Mouse (Mus musculus) neural tube, embryonic 10.5 days (tissue): ENCODE data around the gene Zdbf2.

Experiments
- DNase-seq: peaks from one replicate; pipeline ENCODE4 v3.0.0-alpha.2; 2017; ENCODE audit warnings: low spot score; ENCODE audit errors: extremely low spot score

Zdbf2 gene

DNA sequence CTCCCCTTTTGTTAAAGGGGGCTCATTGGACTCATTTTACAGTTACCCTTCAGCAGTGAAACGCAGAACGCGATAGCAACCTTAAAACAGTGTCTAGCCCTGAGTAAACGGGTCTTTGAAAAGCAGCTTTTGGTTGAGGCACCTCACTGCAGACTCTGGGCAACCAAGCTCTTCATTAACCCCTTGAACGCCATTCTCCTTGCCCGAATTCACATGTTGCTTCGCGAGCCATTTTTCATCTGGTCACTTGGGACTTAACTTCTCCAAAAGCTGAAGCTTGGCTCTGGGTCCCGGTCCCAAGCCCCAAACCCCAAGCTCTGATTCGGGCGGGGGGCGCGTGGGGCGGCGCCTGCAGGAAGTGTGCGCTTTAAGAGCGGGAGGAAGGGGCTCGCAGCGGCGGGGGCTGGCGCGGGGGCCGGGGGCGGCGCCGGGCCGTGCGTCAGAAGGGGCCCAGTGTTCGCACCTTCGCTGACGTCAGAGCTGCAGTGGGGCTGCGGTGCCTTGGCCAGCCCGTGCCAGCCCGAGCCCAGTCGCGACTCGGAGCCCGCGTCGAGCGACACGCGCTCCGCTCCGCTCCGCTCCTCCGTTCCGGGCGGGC is at the start of gene Zdbf2:
Gene Zdbf2 (plus strand): TSS at position 525 of the 598 bp plus-strand sequence.
- peak; percentile 78 for DNase-seq

GRCm38 (mm10) chr1:63225009-63225408 is 48.1 kb upstream of the Zdbf2 start:
- no peak for DNase-seq

DNA sequence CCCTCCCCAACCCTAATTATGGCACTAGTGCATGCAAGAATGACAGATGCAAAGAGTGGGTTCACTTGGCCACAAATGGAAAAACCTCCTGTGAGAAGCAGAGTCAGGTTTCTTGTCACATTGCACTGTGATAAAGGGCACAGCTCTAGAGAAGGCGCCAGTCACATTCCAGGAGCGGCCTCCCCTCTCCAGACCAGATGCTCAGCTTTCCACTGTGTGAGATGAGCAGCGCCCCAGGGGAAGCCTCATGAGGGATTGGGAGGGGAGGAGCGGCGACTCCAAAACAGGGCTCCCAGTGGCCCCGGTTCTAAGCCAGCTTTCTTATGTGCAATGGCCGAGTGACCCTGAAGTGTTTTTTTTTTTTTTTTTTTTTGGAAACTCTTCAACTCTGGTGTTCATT is 47.2 kb upstream of the Zdbf2 start:
- DNase-seq, result peak; percentile 40

GRCm38 (mm10) chr1:63227241-63227640 is 45.8 kb upstream of the Zdbf2 start:
- no peak for DNase-seq

GRCm38 (mm10) chr1:63237371-63237770 is 35.7 kb upstream of the Zdbf2 start:
- DNase-seq, result no peak

DNA sequence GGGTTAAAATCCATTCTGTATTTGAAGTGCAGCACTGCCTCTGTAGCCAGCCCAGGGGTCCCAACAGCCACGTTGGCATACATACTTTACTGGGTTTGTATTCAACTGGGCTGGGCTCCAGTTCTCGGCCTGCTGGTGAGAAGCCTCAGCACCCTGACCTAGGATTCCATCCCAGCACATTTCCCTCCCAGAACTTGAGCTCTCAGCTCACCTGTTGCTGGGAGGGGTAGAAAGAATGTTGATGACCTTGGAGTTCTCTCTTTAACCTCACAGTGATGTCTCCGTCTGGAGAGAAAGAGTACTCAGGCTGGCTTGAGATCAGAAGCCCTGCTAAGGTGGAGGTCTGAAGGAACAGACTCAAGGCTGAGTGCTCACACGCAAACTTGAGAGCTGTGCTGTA is 33.8 kb upstream of the Zdbf2 start:
- no peak for DNase-seq

DNA sequence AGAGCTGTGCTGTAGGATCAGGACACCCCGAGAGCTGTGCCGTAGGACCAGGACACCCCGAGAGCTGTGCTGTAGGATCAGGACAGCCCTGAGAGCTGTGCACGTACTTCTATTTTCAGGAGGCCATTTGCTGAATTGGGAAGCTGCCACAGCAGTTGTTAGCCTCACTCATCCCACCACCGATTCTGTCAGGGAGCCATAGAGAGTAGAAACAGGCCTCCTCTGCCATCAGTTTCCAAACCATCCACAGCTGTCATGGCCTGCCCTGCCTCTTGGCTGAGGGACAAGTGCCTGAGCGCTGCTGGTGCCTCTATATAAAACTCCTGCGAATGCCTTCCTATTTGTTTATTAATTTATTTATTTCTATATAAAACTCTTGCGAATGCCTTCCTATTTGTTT is 33.3 kb upstream of the Zdbf2 start:
- no peak for DNase-seq

GRCm38 (mm10) chr1:63243854-63244253 is 29.2 kb upstream of the Zdbf2 start:
- DNase-seq, result no peak

DNA sequence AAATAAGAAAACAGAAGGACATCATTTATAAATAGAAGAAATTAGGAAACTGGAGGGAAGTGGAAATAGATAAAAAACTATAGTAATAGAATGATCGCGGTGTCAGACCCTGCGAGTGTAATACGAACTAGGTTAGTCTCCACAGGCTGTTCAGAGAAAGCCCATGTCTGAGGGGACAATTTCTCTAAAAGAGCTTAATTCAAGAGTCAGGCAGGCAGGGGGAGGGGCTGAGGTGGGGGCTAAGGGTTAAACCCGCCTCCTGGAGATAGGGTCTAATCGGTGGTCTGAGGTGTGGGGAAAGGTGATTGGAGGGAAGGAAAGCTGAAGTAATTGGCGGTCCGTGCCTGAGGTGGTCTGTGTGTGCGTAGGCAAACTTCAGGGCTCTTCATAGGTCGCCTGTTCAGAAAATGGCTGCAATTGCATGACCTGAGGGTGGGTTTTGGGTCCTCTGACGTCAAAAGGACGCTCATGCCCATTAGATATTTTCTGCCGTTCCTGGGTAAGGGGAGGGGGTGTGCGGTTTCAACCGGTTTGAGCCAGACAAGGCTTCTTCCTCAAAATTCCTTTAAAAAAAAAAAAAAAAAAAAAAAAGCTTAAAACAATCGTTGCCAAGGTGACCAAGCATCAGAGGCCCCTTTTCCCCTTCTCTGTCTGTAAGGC is 26.1 kb upstream of the Zdbf2 start:
- peak; percentile 70 for DNase-seq

DNA sequence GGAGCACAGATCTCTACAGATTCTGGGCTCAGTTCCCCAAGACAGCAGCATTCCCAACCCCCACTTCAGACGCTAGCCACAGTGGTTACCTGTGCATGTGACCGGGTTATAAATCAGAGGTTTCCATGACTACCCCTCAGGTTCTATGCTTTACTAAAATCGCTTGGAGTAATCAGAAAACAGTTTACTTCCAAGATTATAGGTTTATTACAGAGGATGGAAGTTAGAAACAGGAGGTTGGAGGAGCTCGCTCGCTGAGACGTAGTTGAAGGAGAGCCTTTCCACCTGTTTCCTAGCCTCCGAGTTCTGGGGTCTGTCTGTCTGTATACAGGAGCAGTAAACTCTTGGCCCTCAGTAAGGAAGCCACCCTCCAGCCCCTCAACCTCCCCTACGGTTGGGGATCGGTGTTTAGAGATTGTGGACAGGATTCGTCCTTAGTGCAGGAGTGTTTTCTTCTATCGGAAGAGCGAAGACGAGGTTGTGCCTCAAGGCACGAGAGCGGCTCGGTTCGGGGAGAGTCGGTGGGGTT is 25.2 kb upstream of the Zdbf2 start:
- DNase-seq, result no peak

- DNase-seq, result peak; percentile 73
Observed at GRCm38 (mm10) chr1:63248360-63248851, 24.7 kb upstream of the Zdbf2 start.

- DNase-seq, result peak; percentile 20
Observed at GRCm38 (mm10) chr1:63249261-63249660, 23.8 kb upstream of the Zdbf2 start.

- DNase-seq, result peak; percentile 56
Observed at GRCm38 (mm10) chr1:63252351-63253209, 20.5 kb upstream of the Zdbf2 start.

GRCm38 (mm10) chr1:63253291-63253690 is 19.8 kb upstream of the Zdbf2 start:
- no peak for DNase-seq

- no peak for DNase-seq
Observed at GRCm38 (mm10) chr1:63255101-63255500, 18.0 kb upstream of the Zdbf2 start.

GRCm38 (mm10) chr1:63256083-63256482 is 17.0 kb upstream of the Zdbf2 start:
- no peak for DNase-seq

GRCm38 (mm10) chr1:63258501-63258900 is 14.6 kb upstream of the Zdbf2 start:
- no peak for DNase-seq

GRCm38 (mm10) chr1:63259271-63259830 is 13.7 kb upstream of the Zdbf2 start:
- no peak for DNase-seq

- no peak for DNase-seq
Observed at GRCm38 (mm10) chr1:63259916-63260741, 12.9 kb upstream of the Zdbf2 start.

GRCm38 (mm10) chr1:63260742-63261033 is 12.4 kb upstream of the Zdbf2 start:
- peak; percentile 36 for DNase-seq

- peak; percentile 58 for DNase-seq
Observed at GRCm38 (mm10) chr1:63261041-63261590, 11.9 kb upstream of the Zdbf2 start.
